Mouse (Mus musculus) limb, embryonic 12.5 days (tissue): Measurements from ENCODE around the gene Rimklb. TPM values are rescaled to one million over a fixed set of nuclear protein-coding genes. Genes with fewer than 3 reads are reported as not detected.
A peak's percentile ranks its signal among the peaks of the same experiment; 100 is the strongest.

Experiments
- ATAC-seq: fragments of 200-750 bp; cut with Nextera tagmentation; 2 replicates; pipeline ENCODE4 v1.8.0; 2017; ENCODE audit warnings: low read depth, moderate TSS enrichment; ENCODE audit not compliant: insufficient number of reproducible peaks, insufficient read depth, low FRiP score, low TSS enrichment
- H3K27ac ChIP-seq: fragments of 300-500 bp; sonication (generic); 2 replicates; pipeline ENCODE4 v1.5.1; 2016; ENCODE audit warnings: mild to moderate bottlenecking, moderate library complexity
- H3K27me3 ChIP-seq: fragments of 300-500 bp; sonication (generic); 2 replicates; pipeline ENCODE4 v1.6.1; 2016; ENCODE audit warnings: mild to moderate bottlenecking, moderate library complexity
- H3K36me3 ChIP-seq: fragments of 300-500 bp; sonication (generic); 2 replicates; pipeline ENCODE4 v1.6.1; 2016; ENCODE audit warnings: mild to moderate bottlenecking, moderate library complexity
- H3K4me1 ChIP-seq: fragments of 300-500 bp; sonication (generic); replicated peaks from 2 replicates; pipeline ENCODE4 v1.6.1; 2016
- H3K4me2 ChIP-seq: fragments of 300-500 bp; sonication (generic); 2 replicates; pipeline ENCODE4 v1.6.1; 2016; ENCODE audit warnings: mild to moderate bottlenecking, moderate library complexity
- H3K4me3 ChIP-seq: fragments of 300-500 bp; sonication (generic); replicated peaks from 2 replicates; pipeline ENCODE4 v1.5.1; 2016; ENCODE audit warnings: mild to moderate bottlenecking
- H3K9ac ChIP-seq: fragments of 300-500 bp; sonication (generic); replicated peaks from 2 replicates; pipeline ENCODE4 v1.6.1; 2016; ENCODE audit warnings: mild to moderate bottlenecking, moderate library complexity
- H3K9me3 ChIP-seq: fragments of 300-500 bp; sonication (generic); 2 replicates; pipeline ENCODE4 v1.6.1; 2016; ENCODE audit warnings: mild to moderate bottlenecking, moderate library complexity
- WGBS: fragments of 180-500 bp; shearing (Covaris S2); methylation state at CpG from one replicate; pipeline ENCODE4 v1.1.7; 2016; 5-methylcytosine and 5-hydroxymethylcytosine counted together
- polyA plus RNA-seq: library from polyadenylated mRNA; unstranded; fragments of >200 nt; fragmentation: Nextera tagmentation; extraction: Ambion mirVana; gene quantifications from 2 replicates; pipeline ENCODE4 v1.2.1, GENCODE M21; 2016

The Rimklb gene
- polyA plus RNA-seq, 1 experiment from 2014 or later: 52.6 TPM

DNA sequence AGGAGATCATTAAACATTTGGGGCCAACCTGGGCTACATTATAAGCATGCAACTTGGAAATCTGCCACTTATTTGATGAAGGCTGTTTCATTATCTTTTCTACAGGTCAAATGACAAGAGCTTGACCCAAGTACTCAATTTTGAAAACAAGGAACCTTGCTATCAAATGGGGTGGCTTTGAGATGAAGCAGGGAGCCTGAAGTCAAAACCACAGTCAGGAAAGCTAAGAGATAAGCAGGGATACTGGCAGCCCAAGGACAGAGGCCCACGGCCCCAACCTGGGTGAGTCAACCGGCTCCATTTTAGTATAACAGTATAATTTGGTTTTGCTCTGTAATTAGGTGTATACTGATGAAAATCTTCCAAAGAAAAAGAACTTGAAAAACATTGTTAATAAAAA, 28.3 kb downstream of the Rimklb start:
- Histone ChIP-seq H3K27me3 (no peaks in the 10 kb centered on the region), H3K4me2 (no peak overlapping the region), H3K4me1 (no peaks in the 10 kb centered on the region), H3K4me3 (no peak overlapping the region), H3K9me3 (no peaks in the 10 kb centered on the region), H3K36me3 (peaks cover 71% of the 10 kb centered on the region), H3K9ac (no peak overlapping the region), H3K27ac (no peak overlapping the region)
- ATAC-seq: no peak
- 97% methylated on average over 2 of the region's 2 CpGs for WGBS

DNA sequence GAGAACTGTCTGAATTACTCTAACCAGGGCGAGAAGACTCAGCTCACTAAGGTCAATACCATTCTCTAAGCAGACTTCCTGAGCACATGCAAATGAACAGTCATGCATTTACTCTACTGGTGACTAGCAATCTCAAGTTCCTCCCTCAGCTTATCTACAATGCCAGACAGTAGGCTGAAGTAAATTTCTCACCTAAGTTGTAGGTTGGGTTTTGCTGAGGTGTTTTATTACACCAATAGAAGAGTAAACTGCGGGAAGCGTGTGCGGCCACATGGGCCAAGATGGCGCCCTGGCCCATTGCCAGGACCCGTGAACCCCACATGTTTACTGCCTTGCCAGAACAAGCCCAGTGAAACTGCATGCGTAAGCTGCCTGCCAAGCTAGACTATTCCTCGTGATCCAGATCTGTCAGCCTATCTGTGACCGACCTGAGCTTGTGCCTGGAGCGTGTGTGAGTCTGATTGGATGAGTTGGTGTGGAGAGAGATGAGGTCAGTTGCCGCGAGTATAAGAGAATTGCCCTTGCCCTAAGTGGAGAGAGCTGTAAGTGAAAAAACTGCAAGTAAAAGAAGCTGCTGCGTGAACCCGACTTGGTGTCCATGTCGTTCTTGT, 29.4 kb downstream of the Rimklb start:
- H3K9me3 ChIP-seq: no peaks in the 10 kb centered on the region
- H3K36me3 ChIP-seq: peaks cover 81% of the 10 kb centered on the region
- H3K27ac ChIP-seq: no peak overlapping the region
- no peak overlapping the region for H3K4me2 ChIP-seq
- H3K4me3 ChIP-seq: no peak overlapping the region
- no peaks in the 10 kb centered on the region for H3K27me3 ChIP-seq
- H3K9ac ChIP-seq: no peak overlapping the region
- no peaks in the 10 kb centered on the region for H3K4me1 ChIP-seq
- 88% methylated on average over 15 of the region's 15 CpGs for WGBS
- no peak for ATAC-seq

GRCm38 (mm10) chr6:122466092-122466713, 32.4 kb downstream of the Rimklb start:
- Histone ChIP-seq H3K27me3 (no peaks in the 10 kb centered on the region), H3K9me3 (no peaks in the 10 kb centered on the region), H3K4me1 (no peaks in the 10 kb centered on the region), H3K4me2 (no peak overlapping the region), H3K4me3 (no peak overlapping the region), H3K36me3 (peaks cover 87% of the 10 kb centered on the region), H3K27ac (no peak overlapping the region), H3K9ac (no peak overlapping the region)
- no peak for ATAC-seq
- 93% methylated on average over 3 of the region's 3 CpGs for WGBS

- peaks cover 74% of the 10 kb centered on the region for H3K36me3 ChIP-seq
- H3K4me1 ChIP-seq: peaks cover 3% of the 10 kb centered on the region; the same call in 1 of the 2 replicates
- no peaks in the 10 kb centered on the region for H3K27me3 ChIP-seq
- 90% methylated on average over 8 of the region's 8 CpGs for WGBS
- H3K4me2 ChIP-seq: no peak overlapping the region
- no peak overlapping the region for H3K27ac ChIP-seq
- no peak for ATAC-seq
- no peak overlapping the region for H3K4me3 ChIP-seq
- no peak overlapping the region for H3K9ac ChIP-seq
- H3K9me3 ChIP-seq: no peaks in the 10 kb centered on the region
Measured at GRCm38 (mm10) chr6:122458946-122459693, 39.4 kb downstream of the Rimklb start.

- Histone ChIP-seq H3K9me3 (no peaks in the 10 kb centered on the region), H3K27ac (no peak overlapping the region), H3K36me3 (peaks cover 50% of the 10 kb centered on the region), H3K4me1 (no peaks in the 10 kb centered on the region), H3K9ac (no peak overlapping the region), H3K4me2 (no peak overlapping the region), H3K4me3 (no peak overlapping the region), H3K27me3 (no peaks in the 10 kb centered on the region)
- no peak for ATAC-seq
- 86% methylated on average over 7 of the region's 7 CpGs for WGBS
Measured at GRCm38 (mm10) chr6:122447848-122448247, 50.7 kb downstream of the Rimklb start.

DNA sequence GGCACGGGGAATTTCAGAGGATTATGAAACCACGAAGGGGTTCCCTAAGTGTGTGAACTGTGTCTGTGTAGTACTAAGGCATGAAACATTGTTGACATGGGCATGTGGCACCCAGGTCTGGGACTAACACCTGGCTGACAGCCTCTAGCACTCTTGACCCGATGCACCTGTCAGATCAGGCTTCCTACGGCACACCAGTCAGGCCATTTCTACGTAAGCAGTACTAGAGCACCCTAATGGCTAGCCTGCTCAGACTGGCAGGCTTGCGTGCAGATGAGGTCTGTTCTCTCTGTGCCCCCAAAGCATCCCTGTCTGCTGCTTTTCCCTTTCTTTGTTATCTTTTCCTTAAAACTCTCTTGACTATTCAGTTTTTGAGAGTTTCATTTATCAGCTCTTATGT, 53.3 kb downstream of the Rimklb start:
- no peaks in the 10 kb centered on the region for H3K4me1 ChIP-seq
- no peak for ATAC-seq
- peaks cover 37% of the 10 kb centered on the region for H3K36me3 ChIP-seq
- WGBS: 87% methylated on average over 6 of the region's 6 CpGs
- H3K4me3 ChIP-seq: no peak overlapping the region
- no peaks in the 10 kb centered on the region for H3K27me3 ChIP-seq
- H3K9ac ChIP-seq: no peak overlapping the region
- no peaks in the 10 kb centered on the region for H3K9me3 ChIP-seq
- no peak overlapping the region for H3K4me2 ChIP-seq
- no peak overlapping the region for H3K27ac ChIP-seq

DNA sequence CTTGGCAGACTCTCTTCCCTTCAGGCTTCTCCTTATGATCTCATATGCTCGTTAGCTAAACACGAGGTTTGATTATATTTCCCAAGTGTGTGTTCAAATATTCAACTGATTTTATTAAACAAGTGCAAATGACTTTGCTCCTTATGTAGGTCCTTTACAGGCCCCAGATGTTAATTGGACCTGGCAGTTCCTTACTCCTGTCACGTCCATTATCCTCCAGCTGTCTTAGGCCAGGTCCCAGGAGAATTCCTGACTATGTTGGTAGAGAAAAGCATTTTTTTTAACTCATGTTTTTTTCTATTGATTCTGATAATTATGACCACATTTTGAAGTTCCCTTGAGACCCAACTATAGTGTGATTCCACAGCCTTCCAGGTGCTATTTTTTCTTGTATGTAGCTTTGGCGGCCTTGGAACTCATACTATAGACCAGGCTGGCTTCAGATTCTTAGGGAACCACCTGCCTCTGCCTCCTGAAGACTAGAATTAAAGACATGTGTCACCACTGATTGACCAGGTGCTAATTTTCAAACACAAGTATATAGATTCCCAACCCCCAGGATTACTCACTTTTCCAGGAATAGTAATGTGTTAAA, 57.8 kb downstream of the Rimklb start:
- Histone ChIP-seq H3K9ac (no peak overlapping the region), H3K4me1 (no peaks in the 10 kb centered on the region), H3K27ac (no peak overlapping the region), H3K4me3 (no peak overlapping the region), H3K4me2 (no peak overlapping the region), H3K27me3 (no peaks in the 10 kb centered on the region), H3K36me3 (0 out of 2 replicates have a peak, but pooled peaks cover 2% of the 10 kb centered on the region), H3K9me3 (no peaks in the 10 kb centered on the region)
- ATAC-seq: no peak
- WGBS: 52% methylated on average over 4 of the region's 4 CpGs

DNA sequence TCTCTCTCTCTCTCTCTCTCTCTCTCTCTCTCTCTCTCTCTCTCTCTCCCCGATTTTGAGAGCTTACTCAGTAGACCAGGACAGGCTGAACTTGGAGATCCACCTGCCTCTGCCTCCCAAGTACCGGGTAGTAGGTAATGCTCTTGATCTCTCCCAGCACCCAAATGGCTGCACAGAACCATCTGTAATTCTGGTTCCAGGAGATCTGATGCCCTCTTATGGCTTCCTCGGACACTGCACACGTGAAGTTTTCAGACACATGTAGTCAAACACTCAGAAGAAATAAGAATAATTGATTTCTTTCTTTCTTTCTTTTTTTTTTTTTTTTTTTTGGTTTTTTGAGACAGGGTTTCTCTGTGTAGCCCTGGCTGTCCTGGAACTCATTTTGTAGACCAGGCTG, 59.3 kb downstream of the Rimklb start:
- no peaks in the 10 kb centered on the region for H3K9me3 ChIP-seq
- H3K4me1 ChIP-seq: no peaks in the 10 kb centered on the region
- no peak for ATAC-seq
- no peak overlapping the region for H3K4me3 ChIP-seq
- H3K4me2 ChIP-seq: no peak overlapping the region
- H3K27ac ChIP-seq: no peak overlapping the region
- no peaks in the 10 kb centered on the region for H3K36me3 ChIP-seq
- H3K27me3 ChIP-seq: no peaks in the 10 kb centered on the region
- WGBS: 74% methylated on average over 4 of the region's 4 CpGs
- H3K9ac ChIP-seq: no peak overlapping the region

GRCm38 (mm10) chr6:122435270-122435669, 63.3 kb downstream of the Rimklb start:
- H3K27ac ChIP-seq: no peak overlapping the region
- WGBS: 90% methylated on average over 2 of the region's 2 CpGs
- H3K9ac ChIP-seq: no peak overlapping the region
- no peaks in the 10 kb centered on the region for H3K9me3 ChIP-seq
- no peaks in the 10 kb centered on the region for H3K27me3 ChIP-seq
- no peaks in the 10 kb centered on the region for H3K36me3 ChIP-seq
- ATAC-seq: no peak
- H3K4me3 ChIP-seq: no peak overlapping the region
- H3K4me1 ChIP-seq: no peaks in the 10 kb centered on the region
- no peak overlapping the region for H3K4me2 ChIP-seq

DNA sequence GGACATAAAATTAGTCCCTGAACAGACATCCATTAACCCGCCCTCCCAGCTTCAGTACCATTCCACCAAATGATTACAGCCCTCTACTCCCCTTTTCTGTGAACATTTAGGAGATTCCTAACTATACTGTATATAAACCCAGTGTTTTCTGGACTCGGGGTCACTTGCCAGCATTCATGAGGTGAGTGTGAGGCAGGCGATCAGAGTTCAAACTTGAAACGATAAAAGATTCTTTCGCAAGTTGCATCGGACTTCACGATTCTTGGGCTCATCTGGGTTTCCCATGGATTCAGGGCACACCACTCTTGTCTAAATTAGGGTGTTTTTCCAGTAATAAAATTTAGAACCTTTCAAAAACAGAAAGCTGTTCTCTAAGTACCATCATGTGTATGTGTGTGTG, 71.1 kb downstream of the Rimklb start:
- no peak for ATAC-seq

GRCm38 (mm10) chr6:122417015-122417414, 81.5 kb downstream of the Rimklb start:
- Histone ChIP-seq H3K4me2 (0 out of 2 replicates have a peak overlapping the region, but pooled peaks have one; percentile 15), H3K27me3 (no peaks in the 10 kb centered on the region), H3K9ac (no peak overlapping the region), H3K4me3 (no peak overlapping the region), H3K27ac (peak overlapping the region; percentile 54; the same call in 1 of the 2 replicates), H3K4me1 (peaks cover 26% of the 10 kb centered on the region), H3K36me3 (no peaks in the 10 kb centered on the region), H3K9me3 (no peaks in the 10 kb centered on the region)
- 0 out of 2 replicates have a peak, but pooled peaks have one; percentile 24 for ATAC-seq
- WGBS: 42% methylated on average over 7 of the region's 7 CpGs

More for the DNA sequence above, 71.1 kb downstream of the Rimklb start:
- Histone ChIP-seq H3K9me3 (peaks cover 15% of the 10 kb centered on the region), H3K36me3 (no peaks in the 10 kb centered on the region), H3K4me3 (no peak overlapping the region), H3K27me3 (no peaks in the 10 kb centered on the region), H3K4me1 (no peaks in the 10 kb centered on the region), H3K9ac (no peak overlapping the region), H3K4me2 (no peak overlapping the region), H3K27ac (no peak overlapping the region)
- WGBS: 58% methylated on average over 7 of the region's 7 CpGs
